Mouse (Mus musculus): ENCODE results near the gene Olfr1461.

The Olfr1461 gene

GRCm38 (mm10) chr19:13162700-13163099 lies at the start of gene Olfr1461:
Gene Olfr1461, plus strand, starts transcription at chr19:13163000.
- DNase-seq (ENCODE audit: low spot score), result no peak

DNA sequence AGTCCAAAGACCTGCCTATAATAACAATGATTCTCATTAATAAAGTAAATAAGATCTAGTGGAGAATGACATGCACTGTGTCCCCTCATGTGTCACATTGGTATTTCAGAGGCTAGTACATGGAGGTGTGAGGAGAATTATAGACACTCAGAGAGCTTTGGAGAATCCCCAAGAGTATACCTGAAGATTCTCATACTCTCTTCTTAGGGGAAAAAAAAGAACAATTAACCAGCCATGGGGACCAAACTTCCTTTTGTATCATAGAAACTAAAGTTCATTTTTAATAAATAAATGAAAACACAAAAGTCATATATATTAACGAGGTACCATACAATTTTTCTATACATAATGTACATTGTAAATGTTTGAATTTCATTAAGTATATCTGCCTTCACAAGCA lies 13.4 kb upstream of the Olfr1461 start, which contains the start of gene Olfr1459:
Gene Olfr1459, minus strand, starts transcription at position 101 of the 400 bp plus-strand sequence.
- no peak for DNase-seq (ENCODE audit: low spot score)

DNA sequence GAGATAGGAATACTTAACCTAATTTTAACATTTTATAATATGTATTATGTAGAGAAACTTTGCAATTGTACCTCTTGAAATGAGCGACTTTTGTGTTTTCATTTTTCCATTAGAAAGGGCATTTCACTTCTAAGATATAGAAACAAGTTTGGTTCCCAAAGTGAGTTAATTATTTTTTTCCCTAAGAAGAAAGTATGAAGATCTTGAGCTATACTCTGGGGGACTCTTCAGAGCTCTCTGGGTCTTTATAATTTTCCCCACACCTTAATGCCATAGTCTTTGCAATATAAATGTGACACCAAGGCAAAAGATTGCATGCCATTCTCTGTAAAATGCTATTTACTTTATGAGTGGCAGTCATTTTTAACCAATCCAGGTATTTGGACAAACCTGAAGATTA lies 22.6 kb downstream of the Olfr1461 start, which contains the start of gene Olfr1462:
Gene Olfr1462, plus strand, starts transcription at position 301 of the 400 bp plus-strand sequence.
- no peak for DNase-seq (ENCODE audit: low spot score)
